Mouse (Mus musculus) G1E (cell line): ENCODE data around the gene Gm11042.

ENCODE experiments used
- CTCF ChIP-seq: IDR thresholded peaks from 2 replicates; pipeline ENCODE4 v1.5.1; 2012; ENCODE audit warnings: low read depth, low read length, inconsistent platforms, mixed read lengths
- GATA1 ChIP-seq: IDR thresholded peaks from 2 replicates; pipeline ENCODE4 v1.6.1; 2012; ENCODE audit warnings: borderline replicate concordance, low read length, inconsistent platforms, mixed read lengths
- POLR2AphosphoS5 ChIP-seq: IDR thresholded peaks from 2 replicates; pipeline ENCODE4 v1.6.1; 2012; ENCODE audit warnings: low read depth, low read length, inconsistent platforms; ENCODE audit not compliant: insufficient replicate concordance
- TAL1 ChIP-seq: conservative IDR thresholded peaks from 2 replicates; pipeline ENCODE4 v1.6.1; 2012; ENCODE audit warnings: low read depth, low read length, inconsistent platforms, mixed read lengths

DNA sequence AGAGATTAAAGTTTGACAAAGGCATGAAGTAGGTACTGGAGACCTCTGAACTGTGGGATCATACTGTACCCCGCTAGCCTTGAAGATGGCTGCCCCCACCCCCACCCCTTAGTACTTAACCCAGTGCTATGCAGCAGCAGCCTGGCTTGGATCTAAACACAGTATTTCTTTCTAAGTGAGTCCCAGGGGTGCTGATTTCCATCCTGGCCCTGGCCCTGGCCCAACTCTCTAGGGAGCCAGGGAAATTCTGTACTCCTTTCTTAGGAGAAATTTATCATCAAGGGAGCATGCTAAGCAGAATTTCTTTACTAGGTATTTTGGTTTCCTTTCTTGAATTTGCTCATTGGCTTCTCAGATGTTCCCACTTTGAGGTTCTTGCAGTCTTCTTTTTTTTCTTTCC is 33.3 kb downstream of the Gm11042 start:
- TF ChIP-seq CTCF (no peak), POLR2AphosphoS5 (no peak), TAL1 (no peak), GATA1 (no peak)
